Mouse (Mus musculus): ENCODE measurements around the gene Psap.

- TF ChIP-seq CTCF (IDR thresholded peaks at IDR 0.05; ENCODE audit: borderline replicate concordance, insufficient read depth, low read length) (no peak), POLR2A (IDR thresholded peaks at IDR 0.05; ENCODE audit: low read depth, low read length) (no peak)
Observed at GRCm38 (mm10) chr10:60278006-60278399, 576 bp downstream of the Psap start.

All from embryonic fibroblast, embryonic 13.5 days (primary cell).